Mouse (Mus musculus): ENCODE results near the gene Gna15.

Gna15 gene

DNA sequence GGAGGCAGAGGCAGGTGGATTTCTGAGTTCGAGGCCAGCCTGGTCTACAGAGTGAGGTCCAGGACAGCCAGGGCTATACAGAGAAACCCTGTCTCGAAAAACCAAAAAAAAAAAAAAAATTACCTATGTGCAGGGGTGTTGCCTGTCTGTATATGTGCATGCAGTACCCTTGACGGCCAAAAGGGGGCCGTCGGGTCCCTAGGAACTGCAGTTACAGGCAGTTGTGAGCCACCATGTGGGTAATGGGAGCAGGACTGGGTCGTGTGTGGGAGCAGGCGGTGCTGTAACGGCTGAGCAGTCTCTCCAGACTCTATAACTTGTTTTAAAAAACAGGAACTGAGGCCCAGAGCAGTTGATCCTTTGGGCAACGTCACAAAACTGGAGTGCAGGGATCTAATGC, 40.0 kb downstream of the Gna15 start:
- in situ Hi-C loops (cut with MboI; ENCODE audit: unreplicated experiment in 2 of 2): loop anchor here in 1 of 2 experiments (5.0 to 25.0 kb wide), 2 partner anchors 43 to 678 kb away; no protein-coding TSS in a partner anchor

DNA sequence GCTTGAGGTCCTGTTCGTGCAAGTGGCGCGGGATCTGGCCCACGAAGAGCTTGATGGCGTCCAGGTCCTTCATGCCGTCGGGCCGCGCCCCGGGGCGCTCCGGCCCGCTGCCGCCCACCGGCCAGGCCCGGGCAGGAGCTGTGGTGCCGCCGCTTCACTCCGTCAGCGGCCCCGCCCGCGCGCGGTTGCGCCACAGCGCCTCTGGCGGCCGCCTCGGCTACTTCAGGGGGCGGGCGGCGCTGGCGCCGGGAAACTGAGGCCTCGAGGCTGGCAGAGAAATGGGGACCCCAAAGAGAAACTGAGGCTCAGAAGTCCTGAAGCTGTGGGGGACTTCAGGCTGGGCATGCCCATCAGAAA, 41.5 kb downstream of the Gna15 start, which contains the start of gene Celf5:
Gene Celf5 (minus strand): TSS at position 177 of the 357 bp plus-strand sequence.
- in situ Hi-C loops (cut with MboI; ENCODE audit: unreplicated experiment in 2 of 2): loop anchor here in 1 of 2 experiments (5.0 to 25.0 kb wide), 2 partner anchors 45 to 680 kb away; no protein-coding TSS in a partner anchor

DNA sequence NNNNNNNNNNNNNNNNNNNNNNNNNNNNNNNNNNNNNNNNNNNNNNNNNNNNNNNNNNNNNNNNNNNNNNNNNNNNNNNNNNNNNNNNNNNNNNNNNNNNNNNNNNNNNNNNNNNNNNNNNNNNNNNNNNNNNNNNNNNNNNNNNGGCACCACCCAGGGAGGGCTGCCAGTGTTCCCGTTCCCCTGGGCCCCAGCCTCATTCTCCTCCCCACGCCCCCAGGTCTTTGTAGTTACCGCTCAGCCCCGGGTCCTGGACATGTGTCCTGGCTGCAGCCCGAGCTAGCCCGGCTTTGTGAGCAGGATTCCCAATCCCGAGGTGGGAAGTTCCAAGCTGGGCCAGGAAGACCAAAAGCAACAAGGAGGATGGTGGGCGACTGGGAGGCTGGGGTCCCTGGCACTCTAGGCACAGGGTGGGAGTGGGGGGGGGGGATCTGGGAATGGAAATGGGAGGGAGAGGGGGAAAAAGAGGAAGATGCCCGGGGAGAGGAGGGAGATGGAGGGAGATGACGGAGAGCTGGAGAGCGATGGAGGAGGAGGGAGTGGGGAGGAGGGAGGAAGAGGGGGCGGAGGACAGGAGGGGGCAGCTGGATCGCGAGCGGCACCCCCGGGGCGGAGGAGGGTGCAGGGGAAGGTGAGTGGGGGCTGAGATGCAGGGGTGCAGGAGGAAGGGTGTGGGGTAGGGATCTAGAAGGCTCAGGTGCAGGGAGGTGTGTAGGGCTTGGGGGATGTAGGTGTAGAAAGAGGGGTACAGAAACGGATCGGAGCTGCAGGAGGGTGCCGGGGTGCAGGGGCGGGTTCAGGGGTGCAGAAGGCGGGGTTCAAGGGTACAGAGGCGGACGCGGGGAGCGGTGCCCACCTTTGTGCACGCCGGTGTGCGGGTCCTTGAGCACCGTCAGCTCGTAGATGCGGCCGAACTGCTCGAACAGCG, 42.2 kb downstream of the Gna15 start:
- in situ Hi-C loops (cut with MboI; ENCODE audit: unreplicated experiment in 2 of 2): loop anchor here in 1 of 2 experiments (5.0 to 25.0 kb wide), 2 partner anchors 45 to 680 kb away; no protein-coding TSS in a partner anchor

DNA sequence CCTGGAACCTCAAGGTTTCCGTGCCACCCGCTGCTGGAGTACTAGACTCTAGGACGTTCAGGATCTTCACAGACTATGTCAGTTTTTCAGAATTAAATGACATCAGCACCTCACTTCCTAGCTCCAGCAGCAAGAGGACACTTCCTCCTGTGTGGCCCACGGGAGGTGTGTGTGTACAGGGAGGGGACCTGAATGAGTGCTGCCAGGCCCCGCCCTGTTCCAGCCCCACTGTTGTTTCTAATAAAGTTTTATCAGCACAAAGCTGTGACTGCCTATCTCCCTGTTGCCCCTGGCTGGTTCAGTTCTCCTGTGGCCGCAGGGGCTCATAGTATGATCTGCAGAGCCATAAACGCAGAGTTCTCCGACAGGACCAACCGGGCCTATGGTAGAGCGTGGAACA, 49.6 kb downstream of the Gna15 start:
- in situ Hi-C loops (cut with MboI; ENCODE audit: unreplicated experiment in 2 of 2): no loop called here

DNA sequence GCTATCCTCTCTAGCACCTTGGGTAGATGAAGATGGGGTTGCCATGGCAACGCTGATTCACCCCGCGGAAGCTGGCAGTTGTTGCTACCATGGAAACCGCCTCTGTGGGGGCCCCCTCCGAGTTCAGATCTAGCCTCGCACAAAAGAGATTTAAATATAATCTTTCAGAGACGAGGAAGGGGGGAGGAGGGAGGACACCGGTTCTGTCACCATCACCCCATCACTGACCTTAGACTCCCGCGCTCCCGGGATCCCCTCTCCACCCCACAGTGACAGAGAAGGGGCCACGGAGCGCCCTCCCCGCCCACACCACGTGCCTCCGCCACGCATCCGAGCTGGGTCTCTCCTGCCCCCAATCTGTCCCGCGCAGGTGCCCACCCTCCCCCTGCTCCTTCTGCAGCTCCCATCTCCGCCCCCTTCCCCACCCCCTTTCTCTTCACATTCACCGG, 51.0 kb downstream of the Gna15 start:
- in situ Hi-C loops (cut with MboI; ENCODE audit: unreplicated experiment in 2 of 2): no loop called here

DNA sequence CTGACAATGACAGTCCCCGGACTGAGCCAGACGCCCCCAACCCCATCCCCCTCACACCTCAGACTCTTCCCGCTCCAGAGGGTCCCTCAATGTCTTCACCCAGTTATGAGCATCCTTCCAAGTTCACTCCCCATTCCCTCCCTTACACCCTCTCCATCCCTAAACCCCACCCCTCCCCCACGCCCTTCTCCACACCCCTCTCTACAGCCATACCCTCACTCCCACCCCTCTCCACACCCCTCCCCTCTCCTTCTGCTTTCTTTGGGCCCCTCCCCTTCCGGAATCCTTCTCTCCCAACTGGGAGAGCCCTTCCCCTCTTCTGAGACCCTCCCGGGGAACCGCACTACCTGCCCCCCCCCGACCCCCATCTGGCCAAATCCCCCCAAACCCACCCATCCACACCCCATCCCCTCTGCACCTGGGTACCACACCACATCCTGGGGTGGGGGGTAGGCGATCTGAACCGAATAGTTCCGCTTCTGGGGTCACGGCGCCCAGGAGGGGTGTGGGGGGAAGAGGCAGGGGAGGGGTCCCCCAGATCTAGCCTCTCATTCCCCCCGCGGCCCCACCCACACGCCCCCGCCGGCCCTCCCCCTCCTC, 51.5 kb downstream of the Gna15 start:
- in situ Hi-C loops (cut with MboI; ENCODE audit: unreplicated experiment in 2 of 2): no loop called here

DNA sequence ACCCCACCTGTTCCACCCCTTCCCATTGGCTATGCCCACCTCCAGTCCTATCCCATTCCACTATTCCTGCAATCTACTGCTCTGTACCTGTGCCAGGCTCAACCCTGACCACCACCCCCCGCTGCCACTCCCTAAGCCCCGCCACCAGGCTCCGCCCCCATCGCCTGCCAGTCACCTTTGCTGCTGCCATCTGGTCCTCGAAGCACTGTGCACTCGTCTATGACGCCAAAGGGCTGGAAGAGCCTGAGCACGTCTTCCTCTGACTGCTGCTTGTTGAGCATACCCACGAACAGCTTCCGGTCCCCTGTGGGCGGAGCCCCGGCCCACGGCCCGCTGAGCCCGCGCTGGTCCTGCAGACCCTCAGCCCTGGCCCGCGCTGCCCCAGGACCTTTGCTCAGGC, 53.6 kb downstream of the Gna15 start:
- in situ Hi-C loops (cut with MboI; ENCODE audit: unreplicated experiment in 2 of 2): no loop called here

DNA sequence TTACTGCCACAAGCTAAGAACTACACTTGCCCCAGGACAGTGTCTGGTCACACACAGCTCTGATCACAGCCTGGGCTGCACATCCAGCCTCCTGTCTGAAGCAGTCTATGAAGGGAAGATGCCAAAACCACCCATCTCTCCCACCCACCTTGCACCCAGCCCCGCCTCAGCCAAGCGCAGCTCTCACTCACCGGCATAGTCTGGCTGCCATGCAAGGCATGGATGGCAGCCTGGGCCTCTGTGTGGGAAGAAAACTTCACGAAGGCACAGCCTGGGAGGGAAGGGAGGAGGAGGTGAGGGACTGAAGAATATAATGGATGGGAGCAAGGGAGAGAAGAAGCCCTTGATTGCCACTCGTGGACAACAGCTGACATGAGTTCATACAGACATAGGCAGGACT, 54.8 kb downstream of the Gna15 start:
- in situ Hi-C loops (cut with MboI; ENCODE audit: unreplicated experiment in 2 of 2): no loop called here

DNA sequence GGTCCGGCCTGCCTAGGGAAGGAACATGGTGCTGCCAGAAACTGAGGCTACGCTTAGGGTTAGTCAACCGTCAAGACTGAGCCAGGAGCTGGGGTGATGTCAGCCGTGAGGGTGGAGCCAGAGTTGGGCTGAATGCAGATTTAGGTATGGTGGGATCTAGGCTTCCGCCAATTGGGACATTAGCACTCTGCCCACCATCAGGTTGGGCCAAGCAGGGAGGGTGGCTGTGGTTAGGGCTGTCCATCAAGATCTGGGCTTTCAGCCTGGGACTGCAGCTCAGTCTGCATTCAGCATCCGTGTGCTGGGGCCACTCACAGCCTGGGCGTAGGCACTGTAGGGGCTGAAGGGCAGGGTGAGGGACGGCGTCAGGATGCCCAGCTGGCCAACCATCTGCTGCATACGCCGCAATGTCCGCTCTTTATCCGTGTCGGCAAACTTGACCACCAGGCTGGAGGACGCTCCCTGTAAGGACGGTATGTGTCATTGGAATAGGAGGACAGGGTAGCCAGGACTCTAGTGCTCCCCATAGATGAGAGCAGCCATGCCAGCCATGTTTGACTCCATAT, 56.3 kb downstream of the Gna15 start:
- in situ Hi-C loops (cut with MboI; ENCODE audit: unreplicated experiment in 2 of 2): no loop called here

DNA sequence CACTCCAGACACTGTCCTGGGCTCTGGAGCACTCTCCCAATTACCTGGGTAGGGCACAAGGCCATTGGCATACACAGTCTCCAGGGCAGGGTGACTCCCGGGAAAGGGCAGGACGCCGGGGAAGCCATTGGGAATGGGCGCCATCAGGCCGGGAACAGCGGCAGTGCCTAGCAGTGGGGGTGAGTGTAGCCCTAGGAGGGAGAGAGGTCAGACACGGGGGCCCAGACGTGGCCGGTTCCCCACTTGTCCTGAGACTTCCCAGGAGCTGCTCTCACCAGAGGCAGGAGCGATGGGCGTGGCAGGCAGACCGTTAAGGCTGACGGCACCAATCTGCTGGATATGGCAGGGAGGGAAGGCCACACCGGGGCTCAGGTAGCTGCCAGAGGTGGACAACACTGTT, 57.1 kb downstream of the Gna15 start:
- in situ Hi-C loops (cut with MboI; ENCODE audit: unreplicated experiment in 2 of 2): no loop called here

DNA sequence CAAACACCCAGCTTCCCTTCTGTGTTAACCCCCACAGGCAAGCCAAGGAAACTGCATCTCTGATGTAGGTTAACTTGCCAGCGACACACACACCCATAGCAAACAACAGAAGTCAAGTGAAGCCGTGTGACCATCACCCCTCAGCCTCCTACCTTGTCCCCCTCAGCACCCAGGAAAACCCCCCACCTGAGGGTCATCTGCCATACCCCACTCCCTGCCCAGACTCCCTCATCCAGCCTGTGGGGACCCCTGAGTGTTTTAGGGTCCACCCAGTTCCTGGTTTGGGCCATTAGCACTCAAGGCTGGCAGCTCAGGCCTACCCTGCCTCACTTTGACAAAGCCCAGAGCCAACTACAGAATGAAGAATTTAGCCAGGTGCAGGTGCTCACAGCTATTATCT, 58.0 kb downstream of the Gna15 start:
- in situ Hi-C loops (cut with MboI; ENCODE audit: unreplicated experiment in 2 of 2): no loop called here

DNA sequence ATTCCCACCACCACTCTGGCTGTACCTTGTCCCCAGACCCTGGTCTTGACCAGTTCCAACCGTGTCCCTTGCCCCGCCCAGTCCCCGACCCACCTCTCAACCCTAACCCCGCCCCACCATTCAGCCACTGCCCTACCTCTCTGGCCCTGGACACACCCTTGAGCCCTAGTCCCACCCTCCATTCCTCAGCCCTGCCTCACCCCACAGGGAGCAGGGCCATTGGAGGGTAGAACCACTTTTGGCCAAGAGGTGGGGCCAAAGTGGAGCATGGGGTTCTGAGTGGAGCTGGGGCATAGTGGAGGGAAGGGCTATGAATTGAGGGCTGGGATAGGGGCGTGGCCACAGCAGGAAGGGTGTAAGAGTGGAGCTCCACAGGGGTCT, 58.8 kb downstream of the Gna15 start:
- in situ Hi-C loops (cut with MboI; ENCODE audit: unreplicated experiment in 2 of 2): no loop called here

DNA sequence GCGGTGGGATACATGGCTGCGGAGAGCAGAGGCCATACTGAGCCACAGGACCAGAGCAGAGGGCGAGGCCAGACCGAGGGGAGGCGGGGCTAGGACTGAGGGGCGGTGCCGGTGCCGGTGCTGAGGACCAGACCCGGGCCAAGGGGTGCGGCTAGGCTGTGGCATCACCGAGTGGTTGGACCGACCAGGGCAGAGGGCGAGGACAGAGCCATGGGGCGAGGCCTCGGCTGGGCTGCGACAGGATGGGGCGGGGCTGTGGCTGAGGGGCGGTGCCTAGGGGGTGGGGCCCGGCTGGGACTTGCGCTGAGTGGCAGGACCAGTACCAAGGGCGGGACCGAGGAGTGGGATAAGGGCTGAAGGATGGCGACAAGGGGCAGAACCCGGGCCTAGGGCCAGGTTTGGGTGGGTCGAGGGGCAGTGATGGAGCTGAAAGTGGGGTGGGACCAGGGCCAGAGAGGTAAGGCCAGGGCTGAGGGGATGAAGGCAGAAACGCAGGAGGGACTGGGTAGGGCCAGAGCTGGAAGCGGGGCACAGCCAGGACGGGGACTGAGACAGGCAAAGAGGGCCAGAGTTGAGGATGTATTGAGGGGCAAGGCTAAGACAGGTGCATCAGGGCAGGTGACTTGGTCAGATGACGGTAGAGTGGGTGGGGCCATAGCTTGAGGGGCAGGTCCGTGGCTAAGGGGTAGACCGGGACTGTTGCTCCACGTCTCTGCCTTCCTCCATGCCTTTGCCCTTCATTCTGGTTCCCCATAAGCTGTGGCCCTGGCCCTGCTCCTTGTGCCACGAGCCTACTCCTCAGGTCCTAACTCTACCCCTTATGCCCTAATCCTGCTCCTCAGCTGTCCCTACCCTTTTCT, 59.4 kb downstream of the Gna15 start:
- in situ Hi-C loops (cut with MboI; ENCODE audit: unreplicated experiment in 2 of 2): no loop called here

DNA sequence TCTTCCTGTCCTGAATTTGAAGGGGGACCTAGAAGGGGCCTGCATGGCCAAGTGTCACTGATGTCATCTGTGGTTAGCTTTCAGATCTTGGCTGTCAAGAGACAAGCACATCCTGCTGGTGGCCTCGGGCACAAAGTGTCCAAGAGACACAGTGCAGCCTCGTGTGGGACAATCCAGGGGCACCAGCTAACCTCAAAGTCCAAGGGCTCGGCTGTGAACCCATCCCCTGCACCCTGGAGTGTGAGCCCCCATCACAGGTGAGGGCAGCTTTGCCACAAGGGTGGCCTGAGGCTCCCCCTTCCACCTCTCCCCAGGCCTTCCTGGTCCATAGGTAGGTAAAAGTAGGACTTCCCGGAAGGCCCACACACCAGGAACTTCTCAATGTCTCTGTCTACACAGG, 60.5 kb downstream of the Gna15 start:
- in situ Hi-C loops (cut with MboI; ENCODE audit: unreplicated experiment in 2 of 2): no loop called here

DNA sequence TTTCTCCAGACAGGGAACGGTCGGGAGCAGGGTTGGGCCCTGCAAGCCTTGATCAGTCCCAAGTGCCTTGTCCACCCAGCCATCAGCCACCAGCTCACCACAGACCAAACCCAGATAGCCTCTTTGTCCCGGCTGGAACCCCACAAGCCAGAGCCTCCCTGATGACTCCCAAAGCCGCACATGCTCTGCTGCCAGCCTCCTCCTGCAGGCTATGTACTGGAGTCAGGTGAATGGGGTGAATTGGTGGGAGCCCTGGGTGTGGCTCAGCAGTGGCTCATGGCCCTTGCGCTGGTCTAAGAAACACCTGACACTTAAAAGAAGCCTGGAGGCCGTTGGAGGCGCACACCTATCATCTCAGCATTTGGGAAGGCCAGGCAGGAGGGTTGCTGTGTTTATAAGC, 61.1 kb downstream of the Gna15 start:
- in situ Hi-C loops (cut with MboI; ENCODE audit: unreplicated experiment in 2 of 2): no loop called here

DNA sequence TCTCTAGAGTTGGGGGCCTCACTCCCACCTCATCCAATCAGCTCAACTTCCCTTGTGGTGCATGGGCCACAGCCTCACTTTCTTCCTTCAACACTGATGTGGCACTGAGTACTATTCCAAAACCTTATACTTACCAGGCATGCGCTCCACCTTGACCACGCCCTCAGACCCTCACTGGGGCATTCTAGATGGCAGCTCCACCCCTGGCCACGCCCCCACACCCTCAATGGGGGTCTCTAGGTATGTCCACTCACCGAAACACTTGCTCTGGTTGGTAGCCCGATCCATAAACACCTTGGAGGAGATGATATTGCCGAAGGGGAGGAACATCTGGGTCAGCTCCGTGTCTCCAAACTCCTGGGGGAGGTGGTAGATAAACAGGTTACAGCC, 61.6 kb downstream of the Gna15 start:
- in situ Hi-C loops (cut with MboI; ENCODE audit: unreplicated experiment in 2 of 2): no loop called here

DNA sequence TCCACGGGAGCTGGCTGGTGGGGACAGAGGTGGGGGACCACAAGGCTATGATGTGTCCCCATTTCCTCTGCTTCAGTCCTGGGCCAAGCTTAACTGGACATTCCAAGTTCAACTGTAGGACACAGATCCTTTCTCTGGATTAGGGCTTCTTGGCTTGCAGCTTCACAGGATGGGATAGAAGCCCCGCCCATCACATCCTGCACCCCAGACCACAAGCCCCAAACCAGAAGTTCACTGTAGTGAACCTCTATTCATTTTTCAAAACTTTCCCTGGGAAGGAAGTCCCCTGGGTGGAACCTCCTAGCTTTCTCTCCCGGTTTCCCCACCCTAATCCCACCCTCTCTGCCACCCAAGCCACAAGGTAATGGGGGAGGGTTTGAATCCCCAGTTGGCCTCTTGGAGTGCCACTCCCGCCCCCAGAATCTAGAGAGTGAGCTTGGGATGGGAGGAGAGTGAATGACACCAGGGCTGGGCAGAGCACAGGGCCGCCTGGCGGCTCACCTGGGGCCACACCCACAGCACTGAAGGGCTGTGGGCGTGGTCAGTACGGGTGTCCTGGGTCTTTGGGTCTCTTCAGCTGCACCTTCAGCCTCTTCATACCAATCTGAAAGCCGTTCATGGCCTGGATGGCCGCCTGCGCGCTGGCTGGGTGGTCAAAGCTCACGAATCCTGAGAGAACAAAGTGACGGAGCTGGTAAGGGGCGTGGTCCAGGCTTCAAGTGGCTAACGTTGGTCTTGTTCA, 62.2 kb downstream of the Gna15 start:
- in situ Hi-C loops (cut with MboI; ENCODE audit: unreplicated experiment in 2 of 2): no loop called here

DNA sequence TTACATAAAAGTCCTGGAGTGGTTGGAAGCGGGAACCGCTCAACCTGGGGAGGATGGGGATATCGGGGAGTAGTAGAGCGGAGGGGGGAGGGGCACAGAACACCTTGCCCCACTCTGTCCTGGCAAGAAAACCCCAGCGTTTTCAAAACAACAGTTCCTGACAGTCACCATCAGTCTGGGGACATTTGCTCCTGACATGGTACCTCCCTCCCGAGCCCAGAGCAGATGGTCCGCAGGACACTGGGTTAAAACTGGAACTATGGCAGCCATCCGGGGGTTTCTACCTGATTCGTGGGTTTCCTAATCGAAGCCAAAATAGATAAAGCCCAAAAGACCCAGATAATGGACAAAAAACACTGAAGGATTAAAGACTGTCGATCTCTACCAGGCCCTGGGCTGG, 63.1 kb downstream of the Gna15 start:
- in situ Hi-C loops (cut with MboI; ENCODE audit: unreplicated experiment in 2 of 2): no loop called here

DNA sequence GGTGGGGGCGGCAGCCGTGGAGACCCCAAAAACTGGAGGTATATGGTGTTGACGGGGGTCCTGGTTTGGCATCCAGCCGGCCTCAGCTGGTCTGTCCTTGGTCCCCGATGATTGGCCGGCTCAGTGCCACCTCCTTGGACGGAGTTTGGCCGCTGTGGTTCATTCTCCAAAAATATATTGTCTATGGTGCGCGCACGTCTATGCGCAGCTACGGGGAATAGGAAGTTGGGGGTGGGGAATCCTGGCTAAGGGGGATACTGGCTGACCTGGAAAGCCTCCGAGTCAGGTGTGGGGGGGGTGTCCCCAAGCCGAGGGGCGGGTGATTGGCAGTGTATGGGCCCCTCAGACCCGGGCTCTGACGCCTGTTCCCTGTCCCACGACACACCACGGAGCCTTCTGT, 63.6 kb downstream of the Gna15 start:
- in situ Hi-C loops (cut with MboI; ENCODE audit: unreplicated experiment in 2 of 2): no loop called here

DNA sequence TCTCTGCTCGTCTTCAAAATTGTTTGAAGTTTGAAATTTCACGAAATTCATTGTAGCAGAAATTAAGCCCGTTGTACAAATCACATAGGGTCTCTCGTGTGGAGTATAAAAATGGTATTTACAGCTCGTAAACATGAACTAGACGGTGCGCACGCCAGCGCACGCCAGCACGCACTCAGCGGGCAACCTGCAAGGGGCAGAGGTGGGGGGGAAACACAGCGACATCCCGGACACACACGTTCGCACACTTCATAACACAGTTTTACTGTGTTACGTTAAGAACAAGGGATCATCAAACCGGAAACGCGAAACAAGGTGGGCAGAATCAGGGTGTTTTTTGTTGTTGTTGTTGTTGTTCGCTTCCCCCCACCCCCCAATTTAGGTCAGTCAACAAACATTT, 64.6 kb downstream of the Gna15 start:
- in situ Hi-C loops (cut with MboI; ENCODE audit: unreplicated experiment in 2 of 2): no loop called here

All from v-Abl transformed pro-B cells (cell line).